Mouse (Mus musculus): Measurements from ENCODE around the gene Nyap2. TPM values are rescaled to one million over a fixed set of nuclear protein-coding genes. Genes with fewer than 3 reads are reported as not detected.

Gene Nyap2
- polyA plus RNA-seq, 2 experiments: 0.06 TPM; not detected in 1

DNA sequence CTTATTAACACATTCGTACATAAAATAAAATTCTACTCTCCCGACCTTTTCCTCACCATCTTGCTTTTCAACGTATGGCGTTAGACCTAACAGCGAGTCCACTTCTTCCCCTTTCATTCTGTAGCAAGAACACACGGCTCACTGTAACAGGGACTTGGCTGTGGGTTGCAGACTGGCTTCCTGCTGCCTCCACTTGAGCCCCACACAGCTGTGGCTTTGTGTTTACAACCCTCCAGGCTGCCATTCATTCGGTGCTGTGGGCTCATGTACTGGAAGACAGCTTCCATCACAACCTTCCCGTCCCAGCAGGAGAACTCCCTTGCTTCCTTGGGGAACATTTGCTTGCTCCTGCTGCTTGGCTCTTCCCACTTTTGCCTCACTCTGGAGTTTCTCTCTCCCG, 204.2 kb downstream of the Nyap2 start:
- Histone ChIP-seq H3K27ac (replicated peaks; ENCODE audit: low read depth, low read length) (no peak overlapping the region), H3K9ac (ENCODE audit: low read depth, low read length, severe bottlenecking) (no peak overlapping the region), H3K27me3 (ENCODE audit: control insufficient read depth, insufficient read depth, low read length) (no peaks in the 10 kb centered on the region), H3K36me3 (ENCODE audit: control insufficient read depth, insufficient read depth, low read length) (no peaks in the 10 kb centered on the region), H3K4me2 (replicated peaks; ENCODE audit: low read depth, low read length, severe bottlenecking) (no peak overlapping the region), H3K4me3 (replicated peaks; ENCODE audit: low read length) (no peak overlapping the region), H3K4me1 (ENCODE audit: control insufficient read depth, insufficient read depth, low read length) (no peaks in the 10 kb centered on the region; the same call in 1 of the 2 replicates), H3K9me3 (ENCODE audit: control insufficient read depth, low read length) (no peaks in the 10 kb centered on the region; the same call in 1 of the 2 replicates)
- ATAC-seq (ENCODE audit: low FRiP score, low read depth): no peak; the same call in 1 of the 2 replicates
- DNase-seq (ENCODE audit: low spot score): peak; percentile 23
- 37% methylated on average over 9 of the region's 9 CpGs for WGBS
- no peak for TF ChIP-seq POLR2A (IDR thresholded peaks at IDR 0.05; ENCODE audit: borderline replicate concordance, extremely low read depth, insufficient read depth, insufficient read length)

GRCm38 (mm10) chr1:81285633-81286032, 208.9 kb downstream of the Nyap2 start:
- ATAC-seq (ENCODE audit: low FRiP score, low read depth): no peak

DNA sequence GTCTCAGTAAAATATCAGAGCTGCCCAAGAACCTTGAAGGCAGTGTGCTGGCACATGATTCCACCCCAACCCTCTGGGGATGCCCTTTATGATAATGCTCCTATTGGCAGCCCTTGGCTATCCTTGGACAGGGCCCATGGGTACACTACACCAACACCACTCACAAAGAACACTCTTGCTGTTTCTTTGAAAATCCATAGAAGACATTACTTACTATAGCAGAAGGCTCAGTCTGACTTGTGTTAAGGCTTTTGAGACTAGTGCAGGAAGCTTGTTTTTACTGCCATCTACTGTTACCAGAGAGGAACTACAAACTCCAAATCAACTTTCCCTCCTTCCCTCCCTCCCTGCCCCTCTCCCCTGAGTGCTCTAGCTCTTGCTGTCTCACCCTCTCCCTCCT, 210.3 kb downstream of the Nyap2 start:
- Histone ChIP-seq H3K9ac (ENCODE audit: low read depth, low read length, severe bottlenecking) (no peak overlapping the region), H3K36me3 (ENCODE audit: control insufficient read depth, insufficient read depth, low read length) (no peaks in the 10 kb centered on the region), H3K27ac (replicated peaks; ENCODE audit: low read depth, low read length) (no peak overlapping the region), H3K9me3 (ENCODE audit: control insufficient read depth, low read length) (no peaks in the 10 kb centered on the region; the same call in 1 of the 2 replicates), H3K4me1 (ENCODE audit: control insufficient read depth, insufficient read depth, low read length) (no peaks in the 10 kb centered on the region), H3K4me3 (replicated peaks; ENCODE audit: low read length) (no peak overlapping the region), H3K27me3 (ENCODE audit: control insufficient read depth, insufficient read depth, low read length) (no peaks in the 10 kb centered on the region), H3K4me2 (replicated peaks; ENCODE audit: low read depth, low read length, severe bottlenecking) (no peak overlapping the region)
- peak; percentile 68 for ATAC-seq (ENCODE audit: low FRiP score, low read depth)
- no peak for TF ChIP-seq POLR2A (IDR thresholded peaks at IDR 0.05; ENCODE audit: borderline replicate concordance, extremely low read depth, insufficient read depth, insufficient read length)
- DNase-seq (ENCODE audit: low spot score): peak; percentile 68

More at GRCm38 (mm10) chr1:81285633-81286032, 208.9 kb downstream of the Nyap2 start:
- Histone ChIP-seq H3K4me2 (replicated peaks; ENCODE audit: low read depth, low read length, severe bottlenecking) (no peak overlapping the region), H3K36me3 (ENCODE audit: control insufficient read depth, insufficient read depth, low read length) (no peaks in the 10 kb centered on the region), H3K9me3 (ENCODE audit: control insufficient read depth, low read length) (no peaks in the 10 kb centered on the region; the same call in 1 of the 2 replicates), H3K9ac (ENCODE audit: low read depth, low read length, severe bottlenecking) (no peak overlapping the region), H3K4me3 (replicated peaks; ENCODE audit: low read length) (no peak overlapping the region), H3K27me3 (ENCODE audit: control insufficient read depth, insufficient read depth, low read length) (no peaks in the 10 kb centered on the region), H3K27ac (replicated peaks; ENCODE audit: low read depth, low read length) (no peak overlapping the region), H3K4me1 (ENCODE audit: control insufficient read depth, insufficient read depth, low read length) (no peaks in the 10 kb centered on the region; the same call in 1 of the 2 replicates)
- no peak for TF ChIP-seq POLR2A (IDR thresholded peaks at IDR 0.05; ENCODE audit: borderline replicate concordance, extremely low read depth, insufficient read depth, insufficient read length)
- 21% methylated on average over 3 of the region's 3 CpGs for WGBS
- DNase-seq (ENCODE audit: low spot score): no peak

- Histone ChIP-seq H3K9me3 (ENCODE audit: control insufficient read depth, low read length) (no peaks in the 10 kb centered on the region), H3K4me1 (ENCODE audit: control insufficient read depth, insufficient read depth, low read length) (no peaks in the 10 kb centered on the region), H3K27me3 (ENCODE audit: control insufficient read depth, insufficient read depth, low read length) (no peaks in the 10 kb centered on the region), H3K27ac (replicated peaks; ENCODE audit: low read depth, low read length) (no peak overlapping the region), H3K4me2 (replicated peaks; ENCODE audit: low read depth, low read length, severe bottlenecking) (no peak overlapping the region), H3K36me3 (ENCODE audit: control insufficient read depth, insufficient read depth, low read length) (no peaks in the 10 kb centered on the region), H3K4me3 (replicated peaks; ENCODE audit: low read length) (no peak overlapping the region), H3K9ac (ENCODE audit: low read depth, low read length, severe bottlenecking) (no peak overlapping the region)
- ATAC-seq (ENCODE audit: low FRiP score, low read depth) (no peak), DNase-seq (ENCODE audit: low spot score) (peak; percentile 34)
- TF ChIP-seq POLR2A (IDR thresholded peaks at IDR 0.05; ENCODE audit: borderline replicate concordance, extremely low read depth, insufficient read depth, insufficient read length): no peak
- WGBS: 56% methylated on average over 4 of the region's 4 CpGs
These were observed 224.0 kb downstream of the Nyap2 start for GRCm38 (mm10) chr1:81300735-81301134.

DNA sequence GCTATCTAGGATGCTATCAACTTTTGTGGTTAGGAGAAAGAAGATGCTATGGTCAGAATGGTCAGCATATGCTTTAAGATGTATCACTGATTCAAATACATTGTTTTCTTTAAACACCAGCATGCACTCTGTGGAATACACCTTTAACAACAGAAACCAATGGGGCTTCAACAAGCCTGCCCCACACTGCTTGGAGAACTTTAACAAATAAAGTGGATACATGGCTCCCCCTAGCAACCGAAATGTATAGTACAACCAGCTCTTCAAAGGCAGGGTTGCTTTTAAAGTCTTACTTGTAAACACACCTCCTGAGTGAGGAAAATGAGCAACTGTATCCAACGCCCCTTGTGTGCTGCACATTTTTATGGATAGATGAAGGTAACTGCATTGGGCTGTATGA, 224.9 kb downstream of the Nyap2 start:
- 0 out of 2 replicates have a peak, but pooled peaks have one; percentile 37 for ATAC-seq (ENCODE audit: low FRiP score, low read depth)
- H3K9me3 ChIP-seq (ENCODE audit: control insufficient read depth, low read length): no peaks in the 10 kb centered on the region
- no peaks in the 10 kb centered on the region for H3K4me1 ChIP-seq (ENCODE audit: control insufficient read depth, insufficient read depth, low read length)
- no peak overlapping the region for H3K9ac ChIP-seq (ENCODE audit: low read depth, low read length, severe bottlenecking)
- H3K27me3 ChIP-seq (ENCODE audit: control insufficient read depth, insufficient read depth, low read length): no peaks in the 10 kb centered on the region
- no peak overlapping the region for H3K4me2 ChIP-seq (replicated peaks; ENCODE audit: low read depth, low read length, severe bottlenecking)
- no peaks in the 10 kb centered on the region for H3K36me3 ChIP-seq (ENCODE audit: control insufficient read depth, insufficient read depth, low read length)
- no peak for TF ChIP-seq POLR2A (IDR thresholded peaks at IDR 0.05; ENCODE audit: borderline replicate concordance, extremely low read depth, insufficient read depth, insufficient read length)
- H3K27ac ChIP-seq (replicated peaks; ENCODE audit: low read depth, low read length): no peak overlapping the region
- peak; percentile 73 for DNase-seq (ENCODE audit: low spot score)
- H3K4me3 ChIP-seq (replicated peaks; ENCODE audit: low read length): no peak overlapping the region
- WGBS: 6% methylated on average over 2 of the region's 2 CpGs

- Histone ChIP-seq H3K4me1 (ENCODE audit: control insufficient read depth, insufficient read depth, low read length) (no peaks in the 10 kb centered on the region), H3K27ac (replicated peaks; ENCODE audit: low read depth, low read length) (no peak overlapping the region), H3K9ac (ENCODE audit: low read depth, low read length, severe bottlenecking) (no peak overlapping the region), H3K4me3 (replicated peaks; ENCODE audit: low read length) (no peak overlapping the region), H3K27me3 (ENCODE audit: control insufficient read depth, insufficient read depth, low read length) (no peaks in the 10 kb centered on the region), H3K4me2 (replicated peaks; ENCODE audit: low read depth, low read length, severe bottlenecking) (no peak overlapping the region), H3K36me3 (ENCODE audit: control insufficient read depth, insufficient read depth, low read length) (no peaks in the 10 kb centered on the region), H3K9me3 (ENCODE audit: control insufficient read depth, low read length) (no peaks in the 10 kb centered on the region)
- no peak for TF ChIP-seq POLR2A (IDR thresholded peaks at IDR 0.05; ENCODE audit: borderline replicate concordance, extremely low read depth, insufficient read depth, insufficient read length)
- WGBS: 43% methylated on average over 3 of the region's 3 CpGs
- no peak for ATAC-seq (ENCODE audit: low FRiP score, low read depth)
- DNase-seq (ENCODE audit: low spot score): no peak
These were observed 226.6 kb downstream of the Nyap2 start for GRCm38 (mm10) chr1:81303389-81303788.

Measured in limb, embryonic 14.5 days (tissue).